ENCODE assay signal across 8 mouse cellular contexts in genomic region chr2:128863777-128864331, GRCm38 (mm10). TPM values are rescaled to one million over a fixed set of nuclear protein-coding genes. Genes with fewer than 3 reads are reported as not detected.
DNase-seq lines count a peak whose midpoint lies in the region; ATAC-seq and TF ChIP-seq lines count a peak whose summit lies in the region.

No protein-coding gene starts in this region.

- no peak for TF ChIP-seq POLR2A in ES-Bruce4 (IDR thresholded peaks at IDR 0.05; ENCODE audit: insufficient read depth, low read length)

- H3K4me2 ChIP-seq in forebrain, embryonic 12.5 days: peak overlapping the region; percentile 95
- peak overlapping the region; percentile 95 for H3K4me2 ChIP-seq in heart, embryonic 15.5 days
- peak overlapping the region; percentile 86 for H3K4me2 ChIP-seq in kidney, postnatal 0 days (ENCODE audit: low read length)
- H3K4me2 ChIP-seq in lung, embryonic 14.5 days: peak overlapping the region; percentile 95

- no peak for TF ChIP-seq EP300 in ES-Bruce4 (IDR thresholded peaks at IDR 0.05; ENCODE audit: insufficient read depth, low read depth, low read length)

- peak; percentile 86 for DNase-seq in kidney, postnatal 0 days (ENCODE audit: low spot score)
- peak; percentile 86 for DNase-seq in lung, embryonic 14.5 days
- peak; percentile 69 for DNase-seq in ovary, postnatal 36 days (ENCODE audit: low spot score)

- H3K4me3 ChIP-seq in ES-Bruce4 (ENCODE audit: low read depth, low read length): peak overlapping the region; percentile 50
- H3K4me3 ChIP-seq in brown adipose tissue, adult 24 weeks (ENCODE audit: insufficient read depth, low read depth, low read length): peak overlapping the region; percentile 26
- peak overlapping the region; percentile 51 for H3K4me3 ChIP-seq in forebrain, embryonic 12.5 days (replicated peaks)
- H3K4me3 ChIP-seq in heart, embryonic 15.5 days: peak overlapping the region; percentile 56
- peak overlapping the region; percentile 47 for H3K4me3 ChIP-seq in kidney, postnatal 0 days (replicated peaks; ENCODE audit: low read depth, low read length)
- H3K4me3 ChIP-seq in lung, embryonic 14.5 days (ENCODE audit: low read depth, low read length): peak overlapping the region; percentile 51

- 0 out of 2 replicates have a peak, but pooled peaks cover 3% of the 10 kb centered on the region for H3K27me3 ChIP-seq in ES-Bruce4 (ENCODE audit: control insufficient read depth, insufficient read depth, low read length, poor library complexity, severe bottlenecking)
- H3K27me3 ChIP-seq in forebrain, embryonic 12.5 days: peaks cover 29% of the 10 kb centered on the region; the same call in 1 of the 2 replicates
- peaks cover 25% of the 10 kb centered on the region for H3K27me3 ChIP-seq in heart, embryonic 15.5 days
- H3K27me3 ChIP-seq in kidney, postnatal 0 days (ENCODE audit: insufficient read depth, low read length): no peaks in the 10 kb centered on the region
- peaks cover 9% of the 10 kb centered on the region; the same call in 1 of the 2 replicates for H3K27me3 ChIP-seq in lung, embryonic 14.5 days (ENCODE audit: insufficient read depth, low read length)

- H3K4me1 ChIP-seq in ES-Bruce4 (ENCODE audit: control insufficient read depth, insufficient read depth, low read length): no peaks in the 10 kb centered on the region
- no peaks in the 10 kb centered on the region for H3K4me1 ChIP-seq in brown adipose tissue, adult 24 weeks (ENCODE audit: control insufficient read depth, insufficient read depth, insufficient read length, low read length)
- peaks cover 10% of the 10 kb centered on the region for H3K4me1 ChIP-seq in forebrain, embryonic 12.5 days
- peaks cover 9% of the 10 kb centered on the region for H3K4me1 ChIP-seq in heart, embryonic 15.5 days (replicated peaks)
- no peaks in the 10 kb centered on the region for H3K4me1 ChIP-seq in kidney, postnatal 0 days (replicated peaks; ENCODE audit: insufficient read depth, low read length)
- H3K4me1 ChIP-seq in lung, embryonic 14.5 days (ENCODE audit: insufficient read depth): no peaks in the 10 kb centered on the region

- peak; percentile 78 for ATAC-seq in forebrain, embryonic 12.5 days (ENCODE audit: low FRiP score)
- peak; percentile 81 for ATAC-seq in heart, embryonic 15.5 days (replicated peaks; ENCODE audit: insufficient number of reproducible peaks, insufficient read depth, low FRiP score, low read depth)
- peak; percentile 79 for ATAC-seq in kidney, postnatal 0 days (replicated peaks; ENCODE audit: low FRiP score, low read depth)
- peak; percentile 92 for ATAC-seq in lung, embryonic 14.5 days (ENCODE audit: insufficient read depth)
- ATAC-seq in megakaryocyte-erythroid progenitor cell, adult 5-6 weeks (replicated peaks; ENCODE audit: low FRiP score, low TSS enrichment, poor library complexity, severe bottlenecking): no peak

- no peaks in the 10 kb centered on the region for H3K36me3 ChIP-seq in ES-Bruce4 (ENCODE audit: control insufficient read depth, insufficient read depth, low read length, poor library complexity, severe bottlenecking)
- H3K36me3 ChIP-seq in forebrain, embryonic 12.5 days (replicated peaks): no peaks in the 10 kb centered on the region
- H3K36me3 ChIP-seq in heart, embryonic 15.5 days: no peaks in the 10 kb centered on the region
- H3K36me3 ChIP-seq in kidney, postnatal 0 days (ENCODE audit: insufficient read depth, low read length): no peaks in the 10 kb centered on the region
- H3K36me3 ChIP-seq in lung, embryonic 14.5 days (ENCODE audit: insufficient read depth): no peaks in the 10 kb centered on the region

- no peak for TF ChIP-seq CTCF in ES-Bruce4 (IDR thresholded peaks at IDR 0.05; ENCODE audit: low read depth, low read length)
- peak; percentile 59 for TF ChIP-seq CTCF in kidney, postnatal 0 days (IDR thresholded peaks at IDR 0.05; ENCODE audit: low read depth)
- peak; percentile 47 for TF ChIP-seq CTCF in lung, embryonic 14.5 days (IDR thresholded peaks at IDR 0.05; ENCODE audit: low read depth)

- H3K9ac ChIP-seq in ES-Bruce4 (ENCODE audit: low read depth, poor library complexity, severe bottlenecking): no peak overlapping the region
- peak overlapping the region; percentile 65 for H3K9ac ChIP-seq in forebrain, embryonic 12.5 days
- peak overlapping the region; percentile 46 for H3K9ac ChIP-seq in heart, embryonic 15.5 days
- H3K9ac ChIP-seq in kidney, postnatal 0 days (ENCODE audit: low read depth, low read length): peak overlapping the region; percentile 45
- peak overlapping the region; percentile 57 for H3K9ac ChIP-seq in lung, embryonic 14.5 days

- WGBS in forebrain, embryonic 12.5 days: under 1% methylated on average over 38 of the region's 38 CpGs
- WGBS in heart, embryonic 15.5 days: under 1% methylated on average over 37 of the region's 38 CpGs
- under 1% methylated on average over 32 of the region's 38 CpGs for WGBS in kidney, postnatal 0 days
- under 1% methylated on average over 38 of the region's 38 CpGs for WGBS in lung, embryonic 14.5 days

- H3K27ac ChIP-seq in ES-Bruce4 (ENCODE audit: insufficient read depth, low read length): no peak overlapping the region
- H3K27ac ChIP-seq in brown adipose tissue, adult 24 weeks (replicated peaks; ENCODE audit: low read depth, low read length): no peak overlapping the region
- H3K27ac ChIP-seq in forebrain, embryonic 12.5 days: no peak overlapping the region
- H3K27ac ChIP-seq in heart, embryonic 15.5 days: no peak overlapping the region
- no peak overlapping the region for H3K27ac ChIP-seq in kidney, postnatal 0 days
- no peak overlapping the region for H3K27ac ChIP-seq in lung, embryonic 14.5 days (ENCODE audit: low read depth)

- H3K9me3 ChIP-seq in ES-Bruce4 (replicated peaks; ENCODE audit: control insufficient read depth, insufficient read depth, low read length, poor library complexity, severe bottlenecking): no peaks in the 10 kb centered on the region
- H3K9me3 ChIP-seq in forebrain, embryonic 12.5 days: no peaks in the 10 kb centered on the region
- H3K9me3 ChIP-seq in heart, embryonic 15.5 days (replicated peaks): no peaks in the 10 kb centered on the region
- no peaks in the 10 kb centered on the region for H3K9me3 ChIP-seq in kidney, postnatal 0 days (replicated peaks; ENCODE audit: low read length)
- no peaks in the 10 kb centered on the region for H3K9me3 ChIP-seq in lung, embryonic 14.5 days (ENCODE audit: low read depth, low read length)

RNA-seq across cellular contexts. Expression of gene Fbln7, which starts 1.1 kb away (rescaled TPM):
- 0.38 and 0.75 TPM in 2 replicates for polyA plus RNA-seq in ES-Bruce4 (2011; ENCODE audit: insufficient read depth, insufficient read length, low read depth, missing spikeins)
- polyA plus RNA-seq in brown adipose tissue, adult 24 weeks (2012; ENCODE audit: insufficient read depth, insufficient read length, missing spikeins): 1.7 and 2.5 TPM in 2 replicates
- 1.5 and 1.9 TPM in 2 replicates for polyA plus RNA-seq in forebrain, embryonic 12.5 days (2016; fragmentation: Nextera tagmentation; extraction: Ambion mirVana)
- 1.2 and 2.7 TPM in 2 replicates for polyA plus RNA-seq in heart, embryonic 15.5 days (2015; fragmentation: Nextera tagmentation; extraction: Ambion mirVana)
- 7.9 and 8.0 TPM in 2 replicates for polyA plus RNA-seq in kidney, postnatal 0 days (2015; fragmentation: Nextera tagmentation; extraction: Ambion mirVana)
- polyA plus RNA-seq in lung, embryonic 14.5 days (2014; fragmentation: Nextera tagmentation; extraction: Ambion mirVana): 7.5 and 9.1 TPM in 2 replicates
- total RNA-seq in megakaryocyte-erythroid progenitor cell, adult 5-6 weeks (2014; fragmentation: Nextera tagmentation): not detected in 2 replicates
- total RNA-seq in megakaryocyte-erythroid progenitor cell, adult 5-6 weeks (2017): not detected in 2 replicates

RNA-seq across cellular contexts. Expression of gene Tmem87b, which starts 45.9 kb away (rescaled TPM):
- 31.7 and 32.3 TPM in 2 replicates for polyA plus RNA-seq in ES-Bruce4 (2011; ENCODE audit: insufficient read depth, insufficient read length, low read depth, missing spikeins)
- 12.9 and 13.7 TPM in 2 replicates for polyA plus RNA-seq in brown adipose tissue, adult 24 weeks (2012; ENCODE audit: insufficient read depth, insufficient read length, missing spikeins)
- polyA plus RNA-seq in forebrain, embryonic 12.5 days (2016; fragmentation: Nextera tagmentation; extraction: Ambion mirVana): 29.3 and 30.8 TPM in 2 replicates
- polyA plus RNA-seq in heart, embryonic 15.5 days (2015; fragmentation: Nextera tagmentation; extraction: Ambion mirVana): 26.4 and 27.2 TPM in 2 replicates
- polyA plus RNA-seq in kidney, postnatal 0 days (2015; fragmentation: Nextera tagmentation; extraction: Ambion mirVana): 33.0 and 33.1 TPM in 2 replicates
- 29.5 and 30.2 TPM in 2 replicates for polyA plus RNA-seq in lung, embryonic 14.5 days (2014; fragmentation: Nextera tagmentation; extraction: Ambion mirVana)
- 7.7 and 9.4 TPM in 2 replicates for total RNA-seq in megakaryocyte-erythroid progenitor cell, adult 5-6 weeks (2014; fragmentation: Nextera tagmentation)
- total RNA-seq in megakaryocyte-erythroid progenitor cell, adult 5-6 weeks (2017): 14.3 and 16.2 TPM in 2 replicates
